Mouse (Mus musculus) gonadal fat pad, adult 2 months (tissue): Measurements from ENCODE around the gene Mtln. TPM values are rescaled to one million over a fixed set of nuclear protein-coding genes. Genes with fewer than 3 reads are reported as not detected.

Source experiments
- DNase-seq: peaks from one replicate; pipeline ENCODE4 v3.0.0-alpha.2; 2012; ENCODE audit warnings: low read depth
- polyA plus RNA-seq: library from polyadenylated mRNA; depleted of rRNA; stranded (reverse); fragments of >200 nt; gene quantifications from 2 replicates; pipeline ENCODE4 v1.2.3, GENCODE M21; 2012; rRNA removed

Gene Mtln
- polyA plus RNA-seq = 74.5 and 96.6 TPM in 2 replicates

GRCm38 (mm10) chr2:127791919-127792603 lies at the start of gene Mtln:
Gene Mtln (minus strand): TSS chr2:127792488.
- peak; percentile 70 for DNase-seq

GRCm38 (mm10) chr2:127841402-127841801 lies 49.1 kb upstream of the Mtln start:
- peak; percentile 90 for DNase-seq

- DNase-seq = no peak
Observed at GRCm38 (mm10) chr2:127839425-127839824, 47.1 kb upstream of the Mtln start.

- DNase-seq = no peak
Observed at GRCm38 (mm10) chr2:127838576-127838975, 46.3 kb upstream of the Mtln start, which contains the start of gene Acoxl. Gene Acoxl (plus strand): TSS chr2:127838876.

GRCm38 (mm10) chr2:127832833-127833190 lies 40.5 kb upstream of the Mtln start:
- no peak for DNase-seq

- no peak for DNase-seq
Observed at GRCm38 (mm10) chr2:127832103-127832832, 40.0 kb upstream of the Mtln start.

- no peak for DNase-seq
Observed at GRCm38 (mm10) chr2:127831401-127832102, 39.3 kb upstream of the Mtln start, which contains the start of gene Bub1. Gene Bub1 (minus strand): TSS chr2:127831865.

GRCm38 (mm10) chr2:127789651-127790270 lies 2.5 kb downstream of the Mtln start:
- no peak for DNase-seq

- peak; percentile 2 for DNase-seq
Observed at GRCm38 (mm10) chr2:127789138-127789537, 3.1 kb downstream of the Mtln start.

GRCm38 (mm10) chr2:127788440-127789116 lies 3.7 kb downstream of the Mtln start, which contains the start of gene Nphp1:
Gene Nphp1 (minus strand): TSS chr2:127788897.
- DNase-seq = peak; percentile 2

- DNase-seq = no peak
Observed at GRCm38 (mm10) chr2:127787226-127787625, 5.1 kb downstream of the Mtln start.

GRCm38 (mm10) chr2:127778451-127778850 lies 13.8 kb downstream of the Mtln start:
- DNase-seq = no peak

GRCm38 (mm10) chr2:127775013-127775412 lies 17.3 kb downstream of the Mtln start:
- no peak for DNase-seq

- DNase-seq = no peak
Observed at GRCm38 (mm10) chr2:127774578-127774941, 17.7 kb downstream of the Mtln start.

GRCm38 (mm10) chr2:127773938-127774577 lies 18.2 kb downstream of the Mtln start:
- no peak for DNase-seq

GRCm38 (mm10) chr2:127761587-127761986 lies 30.7 kb downstream of the Mtln start:
- no peak for DNase-seq

- no peak for DNase-seq
Observed at GRCm38 (mm10) chr2:127760429-127761000, 31.8 kb downstream of the Mtln start.

GRCm38 (mm10) chr2:127760014-127760413 lies 32.3 kb downstream of the Mtln start:
- no peak for DNase-seq

GRCm38 (mm10) chr2:127759157-127759880 lies 33.0 kb downstream of the Mtln start:
- no peak for DNase-seq

- DNase-seq = no peak
Observed at GRCm38 (mm10) chr2:127757171-127757570, 35.1 kb downstream of the Mtln start.
